ENCODE assay signal across 9 mouse cellular contexts in genomic region chr7:28490410-28490809, GRCm38 (mm10). TPM values are rescaled to one million over a fixed set of nuclear protein-coding genes. Genes with fewer than 3 reads are reported as not detected.
A peak's percentile ranks its signal among the peaks of the same experiment; 100 is the strongest.
DNase-seq lines count a peak whose midpoint lies in the region; ATAC-seq and TF ChIP-seq lines count a peak whose summit lies in the region.
"Had no signal": no experiment of that assay in that cellular context is flagged by ENCODE, and none has a peak within 500 bp of the region (broad histone marks: within the 10 kb centered on the region; RNA-seq: fewer than 3 reads in every experiment).

No protein-coding gene starts in this region.

- H3K4me1 ChIP-seq in forebrain, postnatal 0 days (ENCODE audit: insufficient read depth) = no peaks in the 10 kb centered on the region
- H3K4me1 ChIP-seq in intestine, embryonic 15.5 days (replicated peaks) = peaks cover 5% of the 10 kb centered on the region
- H3K4me1 ChIP-seq in liver, embryonic 13.5 days (replicated peaks) = peaks cover 10% of the 10 kb centered on the region
- no peaks in the 10 kb centered on the region; the same call in 1 of the 2 replicates for H3K4me1 ChIP-seq in neural tube, embryonic 11.5 days (ENCODE audit: control insufficient read depth, insufficient read depth, low read length)

- no peaks in the 10 kb centered on the region for H3K9me3 ChIP-seq in forebrain, postnatal 0 days (ENCODE audit: low read length)
- no peaks in the 10 kb centered on the region for H3K9me3 ChIP-seq in intestine, embryonic 15.5 days
- no peaks in the 10 kb centered on the region for H3K9me3 ChIP-seq in liver, embryonic 13.5 days (replicated peaks)
- no peaks in the 10 kb centered on the region for H3K9me3 ChIP-seq in neural tube, embryonic 11.5 days (ENCODE audit: control insufficient read depth, low read length)

- H3K4me2 ChIP-seq in forebrain, postnatal 0 days (ENCODE audit: low read depth) = no peak overlapping the region
- H3K4me2 ChIP-seq in intestine, embryonic 15.5 days (replicated peaks) = peak overlapping the region; percentile 36
- 0 out of 2 replicates have a peak overlapping the region, but pooled peaks have one; percentile 17 for H3K4me2 ChIP-seq in liver, embryonic 13.5 days
- no peak overlapping the region for H3K4me2 ChIP-seq in neural tube, embryonic 11.5 days (ENCODE audit: low read depth)

- H3K9ac ChIP-seq in forebrain, postnatal 0 days = no peak overlapping the region
- H3K9ac ChIP-seq in intestine, embryonic 15.5 days = no peak overlapping the region
- H3K9ac ChIP-seq in liver, embryonic 13.5 days = no peak overlapping the region
- H3K9ac ChIP-seq in neural tube, embryonic 11.5 days (ENCODE audit: low read length) = no peak overlapping the region

- ATAC-seq in forebrain, postnatal 0 days = no peak
- peak; percentile 82 for ATAC-seq in intestine, embryonic 15.5 days
- ATAC-seq in liver, embryonic 13.5 days (ENCODE audit: low read depth) = peak; percentile 29; the same call in 1 of the 2 replicates
- ATAC-seq in neural tube, embryonic 11.5 days (ENCODE audit: insufficient read depth, low FRiP score, low TSS enrichment) = no peak

- H3K36me3 ChIP-seq in forebrain, postnatal 0 days (ENCODE audit: insufficient read depth) = no peaks in the 10 kb centered on the region
- no peaks in the 10 kb centered on the region for H3K36me3 ChIP-seq in intestine, embryonic 15.5 days
- no peaks in the 10 kb centered on the region for H3K36me3 ChIP-seq in liver, embryonic 13.5 days
- no peaks in the 10 kb centered on the region for H3K36me3 ChIP-seq in neural tube, embryonic 11.5 days (ENCODE audit: control insufficient read depth, insufficient read depth, low read length)

- no peak overlapping the region for H3K27ac ChIP-seq in forebrain, postnatal 0 days (ENCODE audit: low read depth, low read length)
- no peak overlapping the region for H3K27ac ChIP-seq in intestine, embryonic 15.5 days
- H3K27ac ChIP-seq in liver, embryonic 13.5 days = no peak overlapping the region
- no peak overlapping the region for H3K27ac ChIP-seq in neural tube, embryonic 11.5 days (ENCODE audit: low read depth, low read length)

- 4% methylated on average over 10 of the region's 10 CpGs for WGBS in forebrain, postnatal 0 days
- 2% methylated on average over 10 of the region's 10 CpGs for WGBS in intestine, embryonic 15.5 days
- WGBS in liver, embryonic 13.5 days (ENCODE audit: insufficient replicate concordance) = 5% methylated on average over 10 of the region's 10 CpGs
- WGBS in neural tube, embryonic 11.5 days = 5% methylated on average over 10 of the region's 10 CpGs

- peak; percentile 45 for TF ChIP-seq CTCF in forebrain, postnatal 0 days (IDR thresholded peaks at IDR 0.05; ENCODE audit: low read depth)

- H3K27me3 ChIP-seq in forebrain, postnatal 0 days (ENCODE audit: insufficient read depth, low read length) = no peaks in the 10 kb centered on the region; the same call in 1 of the 2 replicates
- no peaks in the 10 kb centered on the region for H3K27me3 ChIP-seq in intestine, embryonic 15.5 days (replicated peaks)
- H3K27me3 ChIP-seq in liver, embryonic 13.5 days = peaks cover 13% of the 10 kb centered on the region
- peaks cover 3% of the 10 kb centered on the region for H3K27me3 ChIP-seq in neural tube, embryonic 11.5 days (ENCODE audit: control insufficient read depth, insufficient read depth, low read length)

- H3K4me3 ChIP-seq in forebrain, postnatal 0 days (ENCODE audit: low read depth, low read length) = no peak overlapping the region
- no peak overlapping the region for H3K4me3 ChIP-seq in intestine, embryonic 15.5 days (replicated peaks)
- no peak overlapping the region for H3K4me3 ChIP-seq in liver, embryonic 13.5 days (replicated peaks)
- H3K4me3 ChIP-seq in neural tube, embryonic 11.5 days (ENCODE audit: low read depth, low read length) = no peak overlapping the region

- peak; percentile 44 to 50 for DNase-seq in left cerebral cortex, adult 18-20 months (ENCODE audit: low spot score in 2 of 2)
- no peak for DNase-seq in left cerebral cortex, adult 8-10 months (ENCODE audit: low spot score in 2 of 2)
- DNase-seq in c-Kit-positive CD71-positive TER-119-positive erythroid progenitor cells, embryonic 14.5 days (ENCODE audit: low spot score) = peak; percentile 51
- DNase-seq in forebrain, postnatal 0 days = no peak
- DNase-seq in liver, embryonic 13.5 days = peak; percentile 44
- DNase-seq in neural tube, embryonic 11.5 days (ENCODE audit: low spot score) = peak; percentile 38
- peak; percentile 46 to 58 for DNase-seq in thymus, postnatal 36 days

RNA-seq across cellular contexts. Expression of gene Ifnl2, which starts 19.8 kb away (rescaled TPM):
- not detected for total RNA-seq in left cerebral cortex, adult 18-20 months (2021)
- total RNA-seq in left cerebral cortex, adult 8-10 months (2022) = not detected
- not detected in 2 replicates for total RNA-seq in forebrain, postnatal 0 days (2014; rRNA removed)
- polyA plus RNA-seq in forebrain, postnatal 0 days (2015; fragmentation: Nextera tagmentation; extraction: Ambion mirVana) = not detected in 2 replicates
- not detected in 2 replicates for polyA plus RNA-seq in intestine, embryonic 15.5 days (2015; fragmentation: Nextera tagmentation; extraction: Ambion mirVana)
- not detected in 2 replicates for polyA plus RNA-seq in liver, embryonic 13.5 days (2015; fragmentation: Nextera tagmentation; extraction: Ambion mirVana)
- not detected in 2 replicates for polyA plus RNA-seq in neural tube, embryonic 11.5 days (2014; fragmentation: Nextera tagmentation; extraction: Ambion mirVana)
- total RNA-seq: adrenal gland, postnatal 4 days had no signal

RNA-seq across cellular contexts. Expression of gene Ifnl3, which starts 32.2 kb away (rescaled TPM):
- total RNA-seq in left cerebral cortex, adult 18-20 months (2021) = not detected
- not detected for total RNA-seq in left cerebral cortex, adult 8-10 months (2022)
- total RNA-seq in forebrain, postnatal 0 days (2014; rRNA removed) = not detected in 2 replicates
- not detected in 2 replicates for polyA plus RNA-seq in forebrain, postnatal 0 days (2015; fragmentation: Nextera tagmentation; extraction: Ambion mirVana)
- polyA plus RNA-seq in intestine, embryonic 15.5 days (2015; fragmentation: Nextera tagmentation; extraction: Ambion mirVana) = not detected in 2 replicates
- polyA plus RNA-seq in liver, embryonic 13.5 days (2015; fragmentation: Nextera tagmentation; extraction: Ambion mirVana) = not detected in 2 replicates
- not detected in 2 replicates for polyA plus RNA-seq in neural tube, embryonic 11.5 days (2014; fragmentation: Nextera tagmentation; extraction: Ambion mirVana)
- total RNA-seq: adrenal gland, postnatal 4 days had no signal

RNA-seq across cellular contexts. Expression of gene Lrfn1, which starts 38.6 kb away (rescaled TPM):
- total RNA-seq in left cerebral cortex, adult 18-20 months (2021) = 10 to 100 TPM; 93.0 to 96.9 TPM
- 10 to 100 TPM; 77.6 to 83.2 (median 81.1) TPM for total RNA-seq in left cerebral cortex, adult 8-10 months (2022)
- total RNA-seq in forebrain, postnatal 0 days (2014; rRNA removed) = 57.7 and 88.3 TPM in 2 replicates
- polyA plus RNA-seq in forebrain, postnatal 0 days (2015; fragmentation: Nextera tagmentation; extraction: Ambion mirVana) = 16.0 and 21.2 TPM in 2 replicates
- polyA plus RNA-seq in intestine, embryonic 15.5 days (2015; fragmentation: Nextera tagmentation; extraction: Ambion mirVana) = 1.9 and 2.7 TPM in 2 replicates
- polyA plus RNA-seq in liver, embryonic 13.5 days (2015; fragmentation: Nextera tagmentation; extraction: Ambion mirVana) = 0.15 and 0.36 TPM in 2 replicates
- 7.6 and 9.9 TPM in 2 replicates for polyA plus RNA-seq in neural tube, embryonic 11.5 days (2014; fragmentation: Nextera tagmentation; extraction: Ambion mirVana)

RNA-seq across cellular contexts. Expression of gene Sycn, which starts 50.3 kb away (rescaled TPM):
- total RNA-seq in left cerebral cortex, adult 18-20 months (2021) = not detected
- not detected for total RNA-seq in left cerebral cortex, adult 8-10 months (2022)
- total RNA-seq in forebrain, postnatal 0 days (2014; rRNA removed) = not detected in 2 replicates
- not detected in 2 replicates for polyA plus RNA-seq in forebrain, postnatal 0 days (2015; fragmentation: Nextera tagmentation; extraction: Ambion mirVana)
- polyA plus RNA-seq in intestine, embryonic 15.5 days (2015; fragmentation: Nextera tagmentation; extraction: Ambion mirVana) = 33.3 and 122 TPM in 2 replicates
- not detected in 2 replicates for polyA plus RNA-seq in liver, embryonic 13.5 days (2015; fragmentation: Nextera tagmentation; extraction: Ambion mirVana)
- polyA plus RNA-seq in neural tube, embryonic 11.5 days (2014; fragmentation: Nextera tagmentation; extraction: Ambion mirVana) = not detected in 2 replicates

RNA-seq across cellular contexts. Expression of gene Gmfg, which starts 53.2 kb away (rescaled TPM):
- total RNA-seq in left cerebral cortex, adult 18-20 months (2021) = 1 to 10 TPM; 1.4 to 1.5 TPM
- total RNA-seq in left cerebral cortex, adult 8-10 months (2022) = 1 to 10 TPM in 2 of 4 experiments, under 1 TPM in 2; 0.38 to 5.7 (median 1.9) TPM
- total RNA-seq in forebrain, postnatal 0 days (2014; rRNA removed) = 2.6 and 3.8 TPM in 2 replicates
- polyA plus RNA-seq in forebrain, postnatal 0 days (2015; fragmentation: Nextera tagmentation; extraction: Ambion mirVana) = 5.8 and 6.7 TPM in 2 replicates
- polyA plus RNA-seq in intestine, embryonic 15.5 days (2015; fragmentation: Nextera tagmentation; extraction: Ambion mirVana) = 17.5 and 19.9 TPM in 2 replicates
- 32.1 and 32.9 TPM in 2 replicates for polyA plus RNA-seq in liver, embryonic 13.5 days (2015; fragmentation: Nextera tagmentation; extraction: Ambion mirVana)
- polyA plus RNA-seq in neural tube, embryonic 11.5 days (2014; fragmentation: Nextera tagmentation; extraction: Ambion mirVana) = 6.5 and 7.4 TPM in 2 replicates

Comparison
In these comparisons a context has a peak if more than half of its experiments do, and no peak if none do; other contexts are left out.
1. DNase-seq: peak in left cerebral cortex, adult 18-20 months (2 of 2), c-Kit-positive CD71-positive TER-119-positive erythroid progenitor cells, embryonic 14.5 days (single experiment), liver, embryonic 13.5 days (single experiment), neural tube, embryonic 11.5 days (single experiment) and thymus, postnatal 36 days (2 of 2); none in left cerebral cortex, adult 8-10 months (0 of 2) and forebrain, postnatal 0 days (single experiment).
2. ATAC-seq: peak in intestine, embryonic 15.5 days (single experiment) and liver, embryonic 13.5 days (single experiment); none in forebrain, postnatal 0 days (single experiment) and neural tube, embryonic 11.5 days (single experiment).
3. H3K4me2 ChIP-seq: peak in intestine, embryonic 15.5 days (single experiment) and liver, embryonic 13.5 days (single experiment); none in forebrain, postnatal 0 days (single experiment) and neural tube, embryonic 11.5 days (single experiment).